Mouse (Mus musculus) right cerebral cortex, postnatal 10 days (tissue): ENCODE measurements around the gene Flot2.
A peak's percentile ranks its signal among the peaks of the same experiment; 100 is the strongest.
"Not testable (repeated sequence)": the region's sequence is repeated elsewhere in the genome, so short reads cannot be mapped to it uniquely, and the experiment has no call there.

ENCODE experiments used
- DNase-seq, 2 experiments: peaks; one replicate each; pipeline ENCODE4 v3.0.0; 2021; ENCODE audit warnings: low spot score in 2 of 2

The Flot2 gene

GRCm38 (mm10) chr11:78037831-78038752 is at the start of gene Flot2:
Gene Flot2 (plus strand): TSS chr11:78037931.
- DNase-seq, result peak; percentile 58 to 70

- peak in 1 of 2 experiments; percentile 50 for DNase-seq
These were observed 48.5 kb upstream of the Flot2 start for GRCm38 (mm10) chr11:77989071-77989690.

- DNase-seq, result no peak
These were observed 42.2 kb upstream of the Flot2 start for GRCm38 (mm10) chr11:77995556-77995955.

- DNase-seq, result no peak
These were observed 31.3 kb upstream of the Flot2 start for GRCm38 (mm10) chr11:78006446-78006845.

- DNase-seq, result peak; percentile 69 to 84
These were observed 18.1 kb upstream of the Flot2 start for GRCm38 (mm10) chr11:78019676-78020075.

GRCm38 (mm10) chr11:78023607-78024006 is 14.1 kb upstream of the Flot2 start:
- peak in 1 of 2 experiments; percentile 45 for DNase-seq

- no peak for DNase-seq
These were observed 8.5 kb upstream of the Flot2 start for GRCm38 (mm10) chr11:78029240-78029639.

GRCm38 (mm10) chr11:78030600-78030999 is 7.1 kb upstream of the Flot2 start:
- DNase-seq, result no peak

GRCm38 (mm10) chr11:78031389-78031788 is 6.3 kb upstream of the Flot2 start:
- DNase-seq, result no peak

- peak; percentile 92 to 94 for DNase-seq
These were observed 5.6 kb upstream of the Flot2 start, which contains the start of gene Dhrs13 for GRCm38 (mm10) chr11:78031947-78032808. Gene Dhrs13 (plus strand): TSS chr11:78032280.

GRCm38 (mm10) chr11:78032809-78033195 is 4.9 kb upstream of the Flot2 start:
- no peak for DNase-seq

GRCm38 (mm10) chr11:78033931-78034617 is 3.7 kb upstream of the Flot2 start:
- no peak for DNase-seq

- no peak for DNase-seq
These were observed 940 bp upstream of the Flot2 start for GRCm38 (mm10) chr11:78036791-78037190.

GRCm38 (mm10) chr11:78040878-78041277 is 3.1 kb downstream of the Flot2 start:
- no peak for DNase-seq

GRCm38 (mm10) chr11:78042290-78042870 is 4.6 kb downstream of the Flot2 start:
- DNase-seq, result not testable (repeated sequence)

GRCm38 (mm10) chr11:78044758-78045251 is 7.1 kb downstream of the Flot2 start:
- DNase-seq, result peak; percentile 73 to 79

- DNase-seq, result not testable (repeated sequence)
These were observed 10.9 kb downstream of the Flot2 start for GRCm38 (mm10) chr11:78048637-78049036.

GRCm38 (mm10) chr11:78053078-78053477 is 15.3 kb downstream of the Flot2 start:
- no peak for DNase-seq

GRCm38 (mm10) chr11:78056946-78057345 is 19.2 kb downstream of the Flot2 start:
- no peak for DNase-seq
